Mouse (Mus musculus) intestine, embryonic 14.5 days (tissue): Measurements from ENCODE around the gene Tmem273. TPM values are rescaled to one million over a fixed set of nuclear protein-coding genes. Genes with fewer than 3 reads are reported as not detected.

Experiments used
- ATAC-seq: fragments of 200-750 bp; cut with Nextera tagmentation; replicated peaks from 2 replicates; pipeline ENCODE4 v1.8.0; 2017; ENCODE audit warnings: low read depth, moderate number of reproducible peaks, moderate TSS enrichment, moderate library complexity; ENCODE audit not compliant: low FRiP score, low TSS enrichment
- DNase-seq: peaks from one replicate; pipeline ENCODE4 v3.0.0-alpha.2; 2018; ENCODE audit warnings: low spot score
- H3K27ac ChIP-seq: fragments of 300-500 bp; sonication (generic); 2 replicates; pipeline ENCODE4 v1.5.1; 2014; ENCODE audit warnings: low read depth, mild to moderate bottlenecking, control low read depth
- H3K27me3 ChIP-seq: fragments of 300-500 bp; sonication (generic); replicated peaks from 2 replicates; pipeline ENCODE4 v1.6.1; 2014; ENCODE audit warnings: low read length, control low read depth; ENCODE audit not compliant: control insufficient read depth, insufficient read depth
- H3K36me3 ChIP-seq: fragments of 300-500 bp; sonication (generic); 2 replicates; pipeline ENCODE4 v1.6.1; 2014; ENCODE audit warnings: low read length, control low read depth; ENCODE audit not compliant: control insufficient read depth, insufficient read depth
- H3K4me1 ChIP-seq: fragments of 300-500 bp; sonication (generic); replicated peaks from 2 replicates; pipeline ENCODE4 v1.6.1; 2014; ENCODE audit warnings: low read length, control low read depth, mixed read lengths; ENCODE audit not compliant: control insufficient read depth, insufficient read depth
- H3K4me2 ChIP-seq: fragments of 300-500 bp; sonication (generic); 2 replicates; pipeline ENCODE4 v1.6.1; 2014; ENCODE audit warnings: low read length
- H3K4me3 ChIP-seq: fragments of 300-500 bp; sonication (generic); 2 replicates; pipeline ENCODE4 v1.5.1; 2014; ENCODE audit warnings: low read depth, low read length, control low read depth, mixed read lengths
- H3K9ac ChIP-seq: fragments of 300-500 bp; sonication (generic); 2 replicates; pipeline ENCODE4 v1.6.1; 2014; ENCODE audit warnings: mild to moderate bottlenecking, low read length
- H3K9me3 ChIP-seq: fragments of 300-500 bp; sonication (generic); 2 replicates; pipeline ENCODE4 v1.6.1; 2016; ENCODE audit warnings: low read length, control low read depth; ENCODE audit not compliant: control insufficient read depth
- WGBS: fragments of 180-500 bp; shearing (Covaris S2); extraction: QIAGEN DNeasy Blood & Tissue Kit; methylation state at CpG from one replicate; pipeline ENCODE4 v1.1.7; 2014; 5-methylcytosine and 5-hydroxymethylcytosine counted together
- polyA plus RNA-seq: library from polyadenylated mRNA; unstranded; fragments of >200 nt; fragmentation: Nextera tagmentation; extraction: Ambion mirVana; gene quantifications from 2 replicates; pipeline ENCODE4 v1.2.1, GENCODE M21; 2014

The Tmem273 gene
- polyA plus RNA-seq, 1 experiment from 2014 or later = 1.4 TPM

DNA sequence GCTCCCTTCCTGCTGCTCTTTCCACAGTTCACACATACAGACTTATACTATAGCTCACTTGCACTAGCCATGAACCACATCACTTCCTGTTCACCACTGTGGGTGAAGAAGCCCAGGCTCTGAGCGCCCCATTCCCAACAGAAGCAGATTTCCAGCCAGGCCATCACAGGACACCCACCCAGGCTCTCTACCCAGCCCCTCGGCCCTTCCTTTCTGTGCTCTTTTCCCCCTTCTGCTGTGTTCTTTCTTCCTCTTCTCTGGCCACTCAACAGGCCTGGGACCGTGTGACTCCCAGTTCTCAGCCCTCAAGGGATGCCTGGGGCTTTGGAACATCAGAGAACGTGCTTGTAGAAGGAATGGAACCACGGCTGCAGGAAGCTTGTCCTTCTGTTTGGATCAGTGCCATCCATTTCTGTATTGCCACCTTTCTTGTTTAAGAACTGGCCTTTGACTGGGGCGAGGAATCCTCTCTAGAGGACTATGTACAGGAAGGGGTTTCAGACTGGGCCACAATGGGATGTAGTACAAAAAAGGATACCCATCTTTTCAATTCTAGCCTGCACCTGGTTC, 73.3 kb downstream of the Tmem273 start:
- Histone ChIP-seq H3K36me3 (peaks cover 5% of the 10 kb centered on the region; the same call in 1 of the 2 replicates), H3K4me2 (no peak overlapping the region), H3K4me3 (no peak overlapping the region), H3K27ac (no peak overlapping the region), H3K4me1 (peaks cover 34% of the 10 kb centered on the region), H3K9ac (no peak overlapping the region), H3K27me3 (no peaks in the 10 kb centered on the region), H3K9me3 (no peaks in the 10 kb centered on the region)
- peak; percentile 51 for DNase-seq
- 68% methylated on average over 6 of the region's 6 CpGs for WGBS
- no peak for ATAC-seq

DNA sequence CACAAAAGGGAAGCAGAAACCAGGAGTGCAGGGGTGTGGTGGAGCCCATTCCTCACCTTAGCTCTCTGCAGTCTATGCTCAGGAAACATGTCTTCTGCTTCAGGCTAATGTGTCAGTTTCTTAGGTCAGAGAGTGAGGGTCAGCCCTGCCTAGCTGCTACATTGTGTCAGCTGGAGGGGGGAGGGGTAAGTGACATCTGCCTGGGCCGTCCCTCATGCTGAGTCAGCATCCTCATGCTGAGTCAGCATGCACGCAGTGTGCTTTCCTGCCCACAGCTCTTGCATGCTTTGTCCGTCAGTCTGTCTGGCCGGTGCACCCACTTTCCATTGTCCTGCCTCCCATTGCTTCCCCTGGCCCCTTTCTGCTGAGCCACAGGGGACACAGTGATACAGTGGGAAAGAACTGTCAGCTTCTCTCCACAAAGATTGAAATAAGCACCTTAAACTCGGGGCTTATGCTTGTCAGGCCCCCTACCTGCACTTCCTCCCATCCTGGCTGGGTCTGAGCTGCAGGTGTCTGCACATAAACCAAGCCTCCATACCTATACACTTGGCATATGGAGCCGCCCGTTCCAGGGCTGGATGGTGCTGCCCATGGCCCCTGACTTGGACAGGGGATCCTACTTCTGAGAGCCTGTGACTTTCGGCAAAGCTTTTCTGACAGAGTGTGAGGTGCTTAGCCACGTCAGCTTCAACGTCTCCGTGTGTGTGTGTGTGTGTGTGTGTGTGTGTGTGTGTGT, 74.2 kb downstream of the Tmem273 start:
- Histone ChIP-seq H3K9ac (no peak overlapping the region), H3K9me3 (no peaks in the 10 kb centered on the region), H3K4me1 (peaks cover 39% of the 10 kb centered on the region), H3K4me2 (no peak overlapping the region), H3K27ac (peak overlapping the region; percentile 16; the same call in 1 of the 2 replicates), H3K36me3 (peaks cover 14% of the 10 kb centered on the region), H3K27me3 (no peaks in the 10 kb centered on the region), H3K4me3 (no peak overlapping the region)
- DNase-seq = peak; percentile 53
- ATAC-seq = no peak
- 59% methylated on average over 11 of the region's 11 CpGs for WGBS

DNA sequence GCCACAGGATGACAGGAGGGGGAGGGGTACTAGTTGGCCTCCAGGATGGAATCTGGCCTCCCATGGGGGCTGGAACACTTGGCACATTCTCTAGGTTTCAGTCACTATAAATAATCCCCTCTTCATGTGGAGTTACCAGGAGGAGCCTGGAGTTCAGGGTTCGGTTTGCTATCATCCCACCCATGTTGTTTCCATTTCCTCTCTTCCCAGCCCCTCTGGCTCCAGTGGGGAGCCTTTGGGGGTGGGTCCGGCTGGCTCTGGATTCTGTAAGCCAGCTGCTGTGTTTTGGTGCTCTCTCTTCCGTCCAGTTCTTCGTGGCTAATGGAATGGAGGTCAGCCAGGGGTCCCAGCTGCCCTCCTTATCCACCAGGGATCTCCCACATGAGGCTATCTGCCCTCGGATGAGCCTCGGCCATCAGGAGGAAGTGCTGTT, 75.4 kb downstream of the Tmem273 start:
- Histone ChIP-seq H3K9ac (no peak overlapping the region), H3K27me3 (no peaks in the 10 kb centered on the region), H3K4me2 (peak overlapping the region; percentile 12; the same call in 1 of the 2 replicates), H3K4me3 (no peak overlapping the region), H3K9me3 (no peaks in the 10 kb centered on the region), H3K36me3 (peaks cover 16% of the 10 kb centered on the region), H3K27ac (peak overlapping the region; percentile 84), H3K4me1 (peaks cover 38% of the 10 kb centered on the region)
- ATAC-seq (peak; percentile 66), DNase-seq (peak; percentile 59)
- WGBS = 12% methylated on average over 6 of the region's 6 CpGs

DNA sequence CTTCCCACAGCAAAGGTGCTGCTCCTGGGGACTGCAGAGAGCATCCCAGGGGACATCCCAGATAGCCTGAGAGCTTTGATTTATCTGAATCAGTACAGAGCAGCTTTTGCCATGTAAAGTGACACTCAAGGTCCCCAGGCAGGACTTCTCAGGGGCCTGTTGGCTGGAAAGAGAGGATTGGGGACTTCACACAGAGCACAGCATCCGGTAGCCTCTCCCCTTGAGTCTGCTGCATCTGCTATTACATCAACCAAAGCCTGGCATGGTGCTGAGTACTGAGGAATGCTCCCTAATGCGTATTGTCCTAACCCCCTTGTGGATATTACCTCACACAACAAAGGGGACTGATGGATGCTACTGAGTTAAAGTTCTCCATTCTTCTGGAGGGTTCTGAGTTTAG, 75.9 kb downstream of the Tmem273 start:
- Histone ChIP-seq H3K9me3 (no peaks in the 10 kb centered on the region), H3K4me1 (peaks cover 34% of the 10 kb centered on the region), H3K27me3 (no peaks in the 10 kb centered on the region), H3K27ac (peak overlapping the region; percentile 84), H3K36me3 (peaks cover 16% of the 10 kb centered on the region), H3K4me3 (no peak overlapping the region), H3K4me2 (peak overlapping the region; percentile 12; the same call in 1 of the 2 replicates), H3K9ac (no peak overlapping the region)
- WGBS = 43% methylated on average over 2 of the region's 2 CpGs
- ATAC-seq (no peak), DNase-seq (no peak)

DNA sequence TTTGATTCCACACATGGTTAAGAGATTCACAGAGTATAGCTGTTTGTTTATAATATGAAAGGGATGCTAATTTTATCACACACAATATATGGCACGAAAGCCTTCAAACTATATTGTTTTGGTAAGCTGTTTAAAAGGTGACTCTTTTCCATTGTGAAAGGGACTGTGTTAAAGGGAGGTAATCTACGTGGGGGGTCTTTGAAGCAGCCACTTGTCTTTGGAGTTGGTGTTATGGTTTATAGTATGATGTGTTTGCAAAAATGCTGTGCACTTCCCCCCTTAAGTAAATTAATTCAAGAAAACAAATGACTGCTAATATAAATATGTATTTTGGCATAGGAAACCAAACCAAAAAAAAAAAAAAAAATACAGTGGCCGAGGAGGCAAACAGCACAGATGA, 79.6 kb downstream of the Tmem273 start:
- no peak overlapping the region for H3K4me3 ChIP-seq
- H3K27me3 ChIP-seq = no peaks in the 10 kb centered on the region
- WGBS = 61% methylated on average over 3 of the region's 3 CpGs
- ATAC-seq (no peak), DNase-seq (no peak)
- H3K9ac ChIP-seq = no peak overlapping the region
- no peaks in the 10 kb centered on the region for H3K9me3 ChIP-seq
- peaks cover 16% of the 10 kb centered on the region for H3K36me3 ChIP-seq
- H3K27ac ChIP-seq = no peak overlapping the region
- no peak overlapping the region for H3K4me2 ChIP-seq
- peaks cover 24% of the 10 kb centered on the region for H3K4me1 ChIP-seq

Other genes starting within 250 kb of the Tmem273 start
- 1.1 and 1.2 TPM in 2 replicates for gene Prrxl1, start 186.6 kb upstream of the Tmem273 start, polyA plus RNA-seq
- gene 3425401B19Rik, start 100.7 kb upstream of the Tmem273 start, polyA plus RNA-seq = 0.05 and 0.17 TPM in 2 replicates
- not detected in 2 replicates for gene Fam170b, start 48.0 kb downstream of the Tmem273 start, polyA plus RNA-seq
- 31.0 and 32.9 TPM in 2 replicates for gene Vstm4, start 70.8 kb downstream of the Tmem273 start, polyA plus RNA-seq
- 0.39 and 0.47 TPM in 2 replicates for gene Lrrc18, start 205.4 kb downstream of the Tmem273 start, polyA plus RNA-seq